Mouse (Mus musculus): ENCODE measurements at regions not wholly inside any gene's neighbourhood (a gene's known extent, or its start where the extent isn't known, plus 50 kb on each side); places are given as distances from the start of the nearest gene placed in this dataset.
A peak's percentile ranks its signal among the peaks of the same experiment; 100 is the strongest.

DNA sequence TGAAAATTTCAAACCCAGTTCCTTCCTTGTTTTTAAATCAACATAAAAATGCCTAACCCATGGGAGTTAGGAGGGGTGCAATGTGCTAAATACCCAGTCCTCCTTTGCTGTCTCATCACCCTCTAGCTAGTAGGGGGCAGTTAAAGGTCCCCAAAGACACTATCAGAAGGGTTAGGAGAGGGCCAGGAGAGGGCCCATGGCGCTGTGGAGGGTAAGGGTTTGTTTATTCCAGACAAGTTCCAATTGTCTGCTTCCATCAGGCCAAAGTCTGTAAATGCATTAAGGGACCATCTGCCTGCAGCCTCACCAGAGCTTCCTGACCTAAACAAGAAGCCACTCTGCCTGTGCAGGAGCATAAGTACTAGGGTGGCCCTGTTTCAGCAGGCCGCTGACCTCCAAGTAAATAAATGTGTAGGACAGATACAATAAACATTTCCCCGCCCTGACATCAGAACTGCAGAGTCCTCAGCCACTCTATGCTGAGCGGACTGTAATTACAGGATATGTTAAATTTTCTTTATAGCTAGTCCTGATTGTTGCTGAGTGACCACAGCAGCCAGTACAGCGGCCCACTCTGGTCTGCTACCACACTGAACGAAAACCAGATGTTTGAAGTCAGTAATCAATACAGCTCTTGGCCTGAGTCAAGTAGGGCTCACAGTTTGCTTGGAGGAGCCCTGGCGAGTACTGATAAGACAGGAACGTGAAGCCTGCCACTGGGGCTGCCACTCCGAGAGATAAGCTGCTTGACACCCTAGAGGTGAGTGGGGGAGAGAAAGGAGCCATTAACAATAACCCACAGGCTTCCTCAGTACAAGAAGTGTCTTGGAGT, 87.4 kb downstream of the Hlx start:
- 11% methylated on average over 9 of the region's 9 CpGs for WGBS
- H3K4me3 ChIP-seq (ENCODE audit: low read depth, low read length) = no peak overlapping the region

DNA sequence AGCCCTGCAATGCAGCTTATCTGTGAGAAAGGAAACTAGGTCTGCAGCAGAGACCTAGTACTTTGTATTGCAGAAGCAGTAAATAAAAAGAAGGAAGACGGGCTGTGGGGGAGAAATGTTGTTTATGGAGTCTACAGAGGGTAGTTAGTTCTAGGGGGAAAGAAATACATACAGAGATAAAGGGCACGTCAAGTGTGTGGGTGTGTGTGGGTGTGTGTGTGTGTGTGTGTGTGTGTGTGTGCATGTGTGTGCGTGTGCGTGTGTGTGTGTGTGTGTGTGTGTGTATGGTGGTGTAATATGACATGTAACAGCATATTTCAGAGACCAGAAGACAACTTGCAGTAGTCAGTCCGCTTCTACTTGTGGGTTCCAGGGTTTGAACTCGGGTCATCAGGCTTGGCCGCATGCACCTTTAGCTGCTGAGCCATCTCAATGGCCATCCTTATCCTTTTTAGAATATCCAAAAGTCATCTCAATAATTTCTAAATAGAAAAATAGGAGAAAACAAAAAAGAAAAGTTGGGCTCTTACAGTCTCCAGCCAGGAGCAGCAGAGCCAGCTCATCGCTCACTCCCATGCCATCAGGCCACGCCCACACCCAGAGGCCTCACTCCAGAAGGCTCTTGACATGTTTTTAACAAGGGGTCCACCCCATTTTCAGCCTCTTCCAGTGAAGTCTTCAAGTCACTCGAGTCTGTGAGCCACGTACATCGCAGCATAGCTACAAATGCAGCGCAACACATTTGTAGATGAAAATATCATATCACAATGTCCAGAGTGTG, 101.5 kb downstream of the Hlx start:
- no peak overlapping the region for H3K4me2 ChIP-seq
- no peaks in the 10 kb centered on the region for H3K36me3 ChIP-seq (ENCODE audit: control insufficient read depth, insufficient read depth, low read length)
- DNase-seq (ENCODE audit: low spot score) (no peak), ATAC-seq (replicated peaks; ENCODE audit: low FRiP score) (peak; percentile 77)
- H3K9ac ChIP-seq (ENCODE audit: low read depth, low read length) = no peak overlapping the region
- H3K9me3 ChIP-seq (ENCODE audit: control insufficient read depth, low read length) = no peaks in the 10 kb centered on the region
- H3K27ac ChIP-seq (ENCODE audit: low read depth, low read length) = no peak overlapping the region
- no peak overlapping the region for H3K4me3 ChIP-seq (ENCODE audit: low read depth, low read length)
- peaks cover 20% of the 10 kb centered on the region for H3K4me1 ChIP-seq (replicated peaks; ENCODE audit: control insufficient read depth, insufficient read depth, low read length)
- no peaks in the 10 kb centered on the region for H3K27me3 ChIP-seq (replicated peaks; ENCODE audit: control insufficient read depth, insufficient read depth, low read length)
- WGBS = 82% methylated on average over 13 of the region's 13 CpGs

More for the DNA sequence above, 87.4 kb downstream of the Hlx start:
- Histone ChIP-seq H3K9ac (ENCODE audit: low read depth, low read length) (peak overlapping the region; percentile 17), H3K9me3 (ENCODE audit: control insufficient read depth, low read length) (0 out of 2 replicates have a peak, but pooled peaks cover 2% of the 10 kb centered on the region), H3K4me2 (peak overlapping the region; percentile 41), H3K36me3 (ENCODE audit: control insufficient read depth, insufficient read depth, low read length) (no peaks in the 10 kb centered on the region), H3K27ac (ENCODE audit: low read depth, low read length) (peak overlapping the region; percentile 90), H3K4me1 (replicated peaks; ENCODE audit: control insufficient read depth, insufficient read depth, low read length) (peaks cover 33% of the 10 kb centered on the region), H3K27me3 (replicated peaks; ENCODE audit: control insufficient read depth, insufficient read depth, low read length) (no peaks in the 10 kb centered on the region)
- ATAC-seq (replicated peaks; ENCODE audit: low FRiP score) (peak; percentile 96), DNase-seq (ENCODE audit: low spot score) (peak; percentile 65)

DNA sequence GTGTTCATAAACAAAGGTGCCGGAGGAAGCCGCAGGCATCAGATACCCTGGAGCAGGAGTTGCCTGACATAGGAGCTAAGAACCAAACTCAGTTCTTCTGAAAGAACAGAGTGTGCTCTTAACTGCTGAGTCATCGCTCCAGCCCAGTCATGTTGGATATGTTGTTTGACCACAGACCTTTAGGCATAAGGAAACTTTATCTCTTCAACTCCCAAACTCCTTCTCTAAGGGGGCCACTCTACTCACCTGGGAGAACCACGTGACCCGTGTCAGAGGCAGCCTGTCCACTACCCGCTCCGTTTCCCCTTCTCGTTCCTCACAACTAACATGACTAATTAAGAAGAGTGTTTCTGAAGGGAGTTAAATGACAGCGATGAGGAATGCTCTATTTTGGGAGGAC, 103.2 kb downstream of the Hlx start:
- DNase-seq (ENCODE audit: low spot score) (no peak), ATAC-seq (replicated peaks; ENCODE audit: low FRiP score) (peak; percentile 58)
- no peak overlapping the region for H3K4me3 ChIP-seq (ENCODE audit: low read depth, low read length)
- no peaks in the 10 kb centered on the region for H3K9me3 ChIP-seq (ENCODE audit: control insufficient read depth, low read length)
- H3K9ac ChIP-seq (ENCODE audit: low read depth, low read length) = no peak overlapping the region
- no peaks in the 10 kb centered on the region for H3K36me3 ChIP-seq (ENCODE audit: control insufficient read depth, insufficient read depth, low read length)
- H3K4me2 ChIP-seq = no peak overlapping the region
- H3K4me1 ChIP-seq (replicated peaks; ENCODE audit: control insufficient read depth, insufficient read depth, low read length) = peaks cover 20% of the 10 kb centered on the region
- 72% methylated on average over 9 of the region's 9 CpGs for WGBS
- H3K27ac ChIP-seq (ENCODE audit: low read depth, low read length) = no peak overlapping the region; the same call in 1 of the 2 replicates
- no peaks in the 10 kb centered on the region for H3K27me3 ChIP-seq (replicated peaks; ENCODE audit: control insufficient read depth, insufficient read depth, low read length)

DNA sequence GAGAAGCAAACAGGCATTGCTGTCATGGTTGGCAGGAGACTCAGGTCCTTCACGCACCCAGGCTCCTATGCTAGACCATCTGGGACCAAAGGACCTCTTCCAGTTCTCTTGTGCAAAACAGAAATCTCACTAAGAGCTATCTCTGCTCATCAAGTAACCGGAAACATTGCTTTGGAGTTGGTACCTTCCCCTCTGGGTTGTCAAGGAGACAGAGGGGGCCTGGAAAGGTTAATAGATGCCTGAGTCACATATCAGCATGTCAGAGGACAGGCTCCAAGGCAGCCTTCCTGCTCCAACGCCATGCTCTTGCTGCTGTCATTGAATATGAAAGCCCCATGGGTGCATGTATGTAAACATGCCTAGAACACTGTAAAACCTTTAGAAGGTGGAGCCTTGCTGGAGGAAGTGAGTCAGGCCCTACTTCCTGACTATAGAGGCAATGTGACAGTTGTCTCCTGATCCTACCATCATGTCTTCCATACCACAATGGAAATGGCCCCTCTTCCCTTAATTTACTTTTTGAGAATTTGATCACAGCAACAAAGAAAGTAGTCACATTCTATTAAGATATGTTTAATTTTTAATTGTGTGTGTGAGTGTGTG, 103.8 kb downstream of the Hlx start:
- 77% methylated on average over 3 of the region's 3 CpGs for WGBS

DNA sequence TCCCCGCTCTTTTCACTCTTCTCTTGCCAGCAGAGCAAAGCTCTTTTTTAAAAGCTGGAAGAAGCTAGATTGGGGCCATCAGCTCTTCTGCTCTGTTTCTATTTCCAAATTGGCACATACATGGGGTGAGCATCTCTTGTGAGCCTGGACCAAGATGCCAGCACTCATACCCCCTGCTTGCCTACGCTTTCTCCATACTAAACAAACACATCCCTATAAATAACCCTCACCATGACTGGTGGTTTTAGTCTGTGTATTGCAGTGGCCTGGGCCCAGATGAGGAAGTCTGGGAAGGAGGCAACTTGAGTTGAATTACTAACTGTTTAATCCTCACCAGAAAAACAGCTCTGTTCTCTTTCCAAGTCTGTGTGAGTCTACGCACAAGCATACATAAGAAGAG, 110.0 kb downstream of the Hlx start:
- H3K36me3 ChIP-seq (ENCODE audit: control insufficient read depth, insufficient read depth, low read length) = no peaks in the 10 kb centered on the region
- no peaks in the 10 kb centered on the region for H3K9me3 ChIP-seq (ENCODE audit: control insufficient read depth, low read length)
- H3K27ac ChIP-seq (ENCODE audit: low read depth, low read length) = peak overlapping the region; percentile 32; the same call in 1 of the 2 replicates
- 69% methylated on average over 3 of the region's 3 CpGs for WGBS
- DNase-seq (ENCODE audit: low spot score) = no peak
- no peaks in the 10 kb centered on the region for H3K27me3 ChIP-seq (replicated peaks; ENCODE audit: control insufficient read depth, insufficient read depth, low read length)
- H3K4me2 ChIP-seq = no peak overlapping the region
- no peak overlapping the region for H3K9ac ChIP-seq (ENCODE audit: low read depth, low read length)
- H3K4me3 ChIP-seq (ENCODE audit: low read depth, low read length) = no peak overlapping the region
- no peak for ATAC-seq (replicated peaks; ENCODE audit: low FRiP score)
- no peaks in the 10 kb centered on the region for H3K4me1 ChIP-seq (replicated peaks; ENCODE audit: control insufficient read depth, insufficient read depth, low read length)

More for the DNA sequence above, 103.8 kb downstream of the Hlx start:
- Histone ChIP-seq H3K27ac (ENCODE audit: low read depth, low read length) (no peak overlapping the region), H3K4me2 (no peak overlapping the region), H3K27me3 (replicated peaks; ENCODE audit: control insufficient read depth, insufficient read depth, low read length) (no peaks in the 10 kb centered on the region), H3K36me3 (ENCODE audit: control insufficient read depth, insufficient read depth, low read length) (no peaks in the 10 kb centered on the region), H3K9ac (ENCODE audit: low read depth, low read length) (no peak overlapping the region), H3K4me3 (ENCODE audit: low read depth, low read length) (no peak overlapping the region), H3K9me3 (ENCODE audit: control insufficient read depth, low read length) (no peaks in the 10 kb centered on the region), H3K4me1 (replicated peaks; ENCODE audit: control insufficient read depth, insufficient read depth, low read length) (peaks cover 20% of the 10 kb centered on the region)
- no peak for ATAC-seq (replicated peaks; ENCODE audit: low FRiP score)
- no peak for DNase-seq (ENCODE audit: low spot score)

DNA sequence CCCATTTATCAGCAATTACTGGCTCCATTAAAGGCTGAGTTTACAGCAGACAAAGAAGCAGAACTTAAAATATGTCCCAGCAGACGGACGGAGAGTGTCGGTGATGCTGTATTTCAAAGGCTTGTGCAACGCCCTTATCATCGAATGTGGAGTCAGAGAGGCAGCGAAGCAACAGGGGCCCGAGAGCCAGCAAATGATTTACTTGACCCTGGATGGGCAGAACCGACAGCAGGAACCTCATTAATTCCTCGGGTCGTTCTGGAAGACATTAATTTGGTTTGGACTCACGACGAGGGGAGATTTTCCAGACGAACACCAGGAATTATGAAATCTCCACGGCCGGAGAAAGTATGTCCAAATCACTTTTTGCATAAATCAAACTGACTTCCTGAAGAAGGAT, 110.5 kb downstream of the Hlx start:
- H3K4me2 ChIP-seq = no peak overlapping the region
- DNase-seq (ENCODE audit: low spot score) (no peak), ATAC-seq (replicated peaks; ENCODE audit: low FRiP score) (no peak)
- no peaks in the 10 kb centered on the region for H3K4me1 ChIP-seq (replicated peaks; ENCODE audit: control insufficient read depth, insufficient read depth, low read length)
- H3K9ac ChIP-seq (ENCODE audit: low read depth, low read length) = no peak overlapping the region
- no peaks in the 10 kb centered on the region for H3K36me3 ChIP-seq (ENCODE audit: control insufficient read depth, insufficient read depth, low read length)
- WGBS = 47% methylated on average over 15 of the region's 15 CpGs
- no peak overlapping the region for H3K27ac ChIP-seq (ENCODE audit: low read depth, low read length)
- no peaks in the 10 kb centered on the region for H3K27me3 ChIP-seq (replicated peaks; ENCODE audit: control insufficient read depth, insufficient read depth, low read length)
- H3K9me3 ChIP-seq (ENCODE audit: control insufficient read depth, low read length) = no peaks in the 10 kb centered on the region
- H3K4me3 ChIP-seq (ENCODE audit: low read depth, low read length) = no peak overlapping the region

DNA sequence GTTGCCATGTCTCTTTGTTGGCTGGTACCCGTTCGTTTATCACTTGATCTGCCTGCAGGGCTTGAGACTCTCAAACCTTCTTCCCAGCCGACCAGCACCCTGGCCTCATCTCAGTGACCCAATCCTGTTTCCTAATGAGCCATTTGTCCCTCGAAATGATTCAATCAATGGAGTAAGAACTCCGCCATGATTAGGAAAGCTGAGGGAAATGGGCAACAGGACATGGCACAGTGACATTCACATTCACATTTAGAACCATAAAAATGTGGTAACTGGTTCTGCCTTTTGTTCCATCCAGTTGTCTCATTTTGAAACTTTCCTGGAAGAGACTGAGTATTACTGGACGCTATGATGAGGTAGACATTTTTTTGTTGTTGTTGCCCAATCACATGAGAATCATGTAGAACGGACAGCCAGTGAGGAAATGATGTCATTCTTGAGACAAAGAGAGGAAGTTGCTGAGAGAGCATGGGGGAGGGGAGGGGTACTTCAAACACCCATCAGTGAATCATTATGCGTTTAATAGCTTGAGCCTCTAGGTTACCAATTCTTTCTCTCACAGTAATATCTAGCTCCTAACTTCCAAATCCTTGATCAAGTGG, 114.5 kb downstream of the Hlx start:
- Histone ChIP-seq H3K9me3 (ENCODE audit: control insufficient read depth, low read length) (no peaks in the 10 kb centered on the region), H3K27ac (ENCODE audit: low read depth, low read length) (no peak overlapping the region), H3K9ac (ENCODE audit: low read depth, low read length) (no peak overlapping the region), H3K27me3 (replicated peaks; ENCODE audit: control insufficient read depth, insufficient read depth, low read length) (no peaks in the 10 kb centered on the region), H3K36me3 (ENCODE audit: control insufficient read depth, insufficient read depth, low read length) (no peaks in the 10 kb centered on the region), H3K4me2 (no peak overlapping the region), H3K4me3 (ENCODE audit: low read depth, low read length) (no peak overlapping the region), H3K4me1 (replicated peaks; ENCODE audit: control insufficient read depth, insufficient read depth, low read length) (no peaks in the 10 kb centered on the region)
- DNase-seq (ENCODE audit: low spot score) = no peak
- 72% methylated on average over 8 of the region's 8 CpGs for WGBS
- no peak for ATAC-seq (replicated peaks; ENCODE audit: low FRiP score)

DNA sequence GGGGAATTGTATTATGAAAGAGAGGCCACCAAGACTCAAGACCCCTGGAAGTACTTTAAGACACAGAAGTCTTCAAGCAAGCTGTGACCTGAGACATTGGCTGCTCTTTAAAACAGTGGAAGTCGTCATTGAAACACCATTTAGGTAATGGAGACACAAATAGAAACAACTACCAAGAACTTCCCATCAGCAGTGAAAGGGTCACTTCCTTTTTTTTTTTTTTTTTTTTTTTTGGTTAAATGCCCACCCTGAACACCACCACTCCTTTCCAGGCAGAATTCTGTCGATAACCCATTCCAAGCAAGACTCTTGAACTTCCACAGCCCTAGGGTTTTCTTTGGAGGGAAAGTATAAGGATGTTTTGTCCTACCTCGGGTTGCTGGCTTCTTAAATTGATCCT, 116.4 kb downstream of the Hlx start:
- Histone ChIP-seq H3K36me3 (ENCODE audit: control insufficient read depth, insufficient read depth, low read length) (no peaks in the 10 kb centered on the region), H3K9me3 (ENCODE audit: control insufficient read depth, low read length) (no peaks in the 10 kb centered on the region), H3K9ac (ENCODE audit: low read depth, low read length) (no peak overlapping the region), H3K27ac (ENCODE audit: low read depth, low read length) (no peak overlapping the region), H3K4me1 (replicated peaks; ENCODE audit: control insufficient read depth, insufficient read depth, low read length) (no peaks in the 10 kb centered on the region), H3K4me3 (ENCODE audit: low read depth, low read length) (no peak overlapping the region), H3K27me3 (replicated peaks; ENCODE audit: control insufficient read depth, insufficient read depth, low read length) (no peaks in the 10 kb centered on the region), H3K4me2 (no peak overlapping the region)
- DNase-seq (ENCODE audit: low spot score) (no peak), ATAC-seq (replicated peaks; ENCODE audit: low FRiP score) (no peak)
- 50% methylated on average over 3 of the region's 3 CpGs for WGBS

All from liver, embryonic 11.5 days (tissue).